Mouse (Mus musculus) bone marrow macrophage, adult 2 months (primary cell): ENCODE measurements at regions not wholly inside any gene's neighbourhood (a gene's known extent, or its start where the extent isn't known, plus 50 kb on each side); places are given as distances from the start of the nearest gene placed in this dataset.

ENCODE experiments used
- CTCF ChIP-seq: IDR thresholded peaks from 2 replicates; pipeline ENCODE4 v1.5.1; 2012; ENCODE audit warnings: low read depth, mild to moderate bottlenecking, low read length, moderate library complexity
- POLR2A ChIP-seq: IDR thresholded peaks from 2 replicates; pipeline ENCODE4 v1.6.1; 2012; ENCODE audit warnings: mild to moderate bottlenecking, low read depth, low read length, borderline replicate concordance

- TF ChIP-seq CTCF, result no peak
- no peak for TF ChIP-seq POLR2A
These were observed 117.7 kb upstream of the Kcng1 start for GRCm38 (mm10) chr2:168399088-168399709.
